Mouse (Mus musculus) embryonic fibroblast, embryonic 13.5 days (primary cell): ENCODE data around the gene Tns2. TPM values are rescaled to one million over a fixed set of nuclear protein-coding genes. Genes with fewer than 3 reads are reported as not detected.

Source experiments
- H3K27ac ChIP-seq: 2 replicates; pipeline ENCODE4 v1.5.1; 2012; ENCODE audit warnings: low read length, control low read depth, inconsistent platforms; ENCODE audit not compliant: insufficient read depth
- H3K4me1 ChIP-seq: 2 replicates; pipeline ENCODE4 v1.6.1; 2011; ENCODE audit warnings: low read length; ENCODE audit not compliant: control insufficient read depth, insufficient read depth
- H3K4me3 ChIP-seq: 2 replicates; pipeline ENCODE4 v1.5.1; 2011; ENCODE audit warnings: mild to moderate bottlenecking, control low read depth, low read length; ENCODE audit not compliant: insufficient read depth
- CTCF ChIP-seq: IDR thresholded peaks from 2 replicates; pipeline ENCODE4 v1.5.1; 2011; ENCODE audit warnings: mild to moderate bottlenecking, control low read depth, low read length, moderate library complexity, borderline replicate concordance; ENCODE audit not compliant: insufficient read depth
- POLR2A ChIP-seq: IDR thresholded peaks from 2 replicates; pipeline ENCODE4 v1.6.1; 2011; ENCODE audit warnings: low read depth, mild to moderate bottlenecking, control low read depth, low read length, moderate library complexity
- polyA plus RNA-seq: library from polyadenylated mRNA; stranded (reverse); fragments of >200 nt; gene quantifications from 2 replicates; pipeline ENCODE4 v1.2.4, GENCODE M21; 2011; ENCODE audit warnings: low read depth; ENCODE audit not compliant: missing spikeins, insufficient read length

The Tns2 gene
- polyA plus RNA-seq, 1 experiment = 71.1 TPM

DNA sequence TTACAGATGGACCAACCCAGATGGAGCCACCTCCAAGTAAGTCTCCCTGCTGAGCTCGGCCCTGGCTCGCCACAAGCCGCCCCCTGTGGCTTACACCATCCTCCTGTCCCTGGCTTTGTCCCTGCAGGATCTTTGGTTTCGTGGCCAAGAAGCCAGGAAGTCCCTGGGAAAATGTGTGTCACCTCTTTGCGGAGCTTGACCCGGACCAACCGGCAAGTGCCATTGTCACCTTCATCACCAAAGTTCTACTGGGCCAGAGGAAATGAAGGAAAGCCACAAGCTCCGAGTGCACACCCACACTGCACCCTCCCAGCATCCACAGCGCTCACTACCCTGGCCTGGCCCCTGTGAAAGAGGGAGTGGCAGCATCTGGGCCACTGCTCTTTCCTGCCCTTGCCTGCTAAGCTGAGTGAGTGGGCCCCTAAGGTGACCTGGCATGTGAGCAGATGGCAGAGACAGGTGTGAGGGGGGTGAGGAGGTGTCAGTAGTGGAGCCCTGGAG lies 15.6 kb downstream of the Tns2 start:
- H3K27ac ChIP-seq = no peak overlapping the region

DNA sequence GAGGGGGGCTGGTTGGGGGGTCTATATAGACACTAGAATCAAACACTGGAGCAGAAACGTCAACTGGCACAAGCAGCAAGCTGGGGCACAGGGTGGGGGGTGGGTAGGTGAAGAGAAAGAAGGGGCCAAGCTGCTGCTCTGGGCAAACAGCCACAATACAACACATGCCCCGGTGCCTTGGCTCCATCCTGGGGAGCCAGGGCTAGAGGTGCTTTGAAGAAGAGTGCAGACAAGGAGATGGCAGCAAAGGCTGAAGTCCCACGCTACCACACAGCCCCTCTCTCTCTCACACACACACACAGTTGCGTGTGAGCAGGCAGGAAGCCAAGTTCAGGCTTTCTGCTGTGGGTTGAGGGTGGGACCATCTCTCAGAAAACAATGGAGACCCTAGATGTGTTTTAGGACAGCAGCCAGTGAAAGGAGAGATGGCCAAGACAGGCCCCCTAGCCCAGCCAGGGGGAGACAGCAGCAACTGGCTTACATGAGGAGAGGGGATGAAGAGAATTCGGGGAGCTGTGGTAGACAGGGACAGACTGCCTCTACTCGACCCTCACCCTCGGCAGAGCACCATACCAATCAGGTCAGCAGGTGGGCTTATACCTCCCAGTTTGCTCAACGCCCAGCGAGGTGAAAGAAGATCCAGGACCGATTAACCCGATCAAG lies 16.7 kb downstream of the Tns2 start:
- TF ChIP-seq POLR2A = peak; percentile 1; the same call in 1 of the 2 replicates
- no peak for TF ChIP-seq CTCF
- Histone ChIP-seq H3K4me3 (no peak overlapping the region), H3K27ac (no peak overlapping the region), H3K4me1 (no peaks in the 10 kb centered on the region)

More for the DNA sequence above, 15.6 kb downstream of the Tns2 start:
- Histone ChIP-seq H3K4me3 (no peak overlapping the region), H3K4me1 (no peaks in the 10 kb centered on the region)
- no peak for TF ChIP-seq POLR2A
- no peak for TF ChIP-seq CTCF

DNA sequence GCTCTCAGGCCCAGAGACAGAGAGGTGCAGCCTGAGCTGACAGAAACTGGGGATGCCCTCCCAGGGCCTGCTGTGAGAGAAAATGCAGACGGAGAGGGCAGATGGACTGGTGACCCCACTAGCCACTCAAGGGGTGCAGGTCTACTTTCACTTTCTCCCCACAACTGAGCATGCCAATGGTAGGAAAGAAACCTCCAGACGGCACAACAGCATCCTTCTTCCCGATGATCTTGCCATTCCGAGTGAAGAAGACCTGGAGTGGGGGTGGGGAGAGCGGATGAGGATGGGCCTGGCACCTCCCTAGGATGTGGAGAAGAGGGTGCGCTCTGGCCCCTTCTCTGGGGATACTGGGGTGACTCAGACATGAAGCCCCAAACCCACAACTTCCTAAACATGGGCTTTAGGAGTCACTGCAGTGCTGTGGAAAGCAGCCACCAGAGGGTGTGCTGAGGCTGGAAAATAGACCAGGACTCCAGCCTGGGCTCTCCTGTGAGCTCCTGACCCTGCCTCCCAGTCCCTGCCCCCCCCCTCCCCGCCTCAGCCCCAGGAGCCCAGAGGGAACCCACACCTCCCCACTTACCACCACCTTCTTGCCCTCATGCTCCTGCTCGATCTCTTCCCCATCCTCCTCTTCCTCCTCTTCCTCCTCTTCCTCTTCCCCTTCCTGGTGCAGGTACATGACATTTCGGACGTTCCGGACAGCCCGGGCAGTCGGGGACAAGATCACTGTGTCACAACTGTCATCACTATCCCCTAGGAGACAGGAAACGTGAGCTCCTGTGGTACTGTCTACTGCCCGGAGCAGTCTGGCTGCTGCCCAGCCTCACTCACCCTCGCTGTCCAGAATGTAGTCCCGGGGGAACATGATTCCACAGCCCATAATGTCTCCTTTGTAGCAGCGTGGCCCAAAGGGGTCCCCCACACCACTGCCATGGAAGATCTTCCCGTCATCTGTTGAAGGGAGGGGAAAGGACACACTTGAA lies 17.5 kb downstream of the Tns2 start:
- no peak overlapping the region for H3K27ac ChIP-seq
- no peak overlapping the region for H3K4me3 ChIP-seq
- TF ChIP-seq POLR2A = no peak
- peak; percentile 68; the same call in 1 of the 2 replicates for TF ChIP-seq CTCF
- no peaks in the 10 kb centered on the region for H3K4me1 ChIP-seq

DNA sequence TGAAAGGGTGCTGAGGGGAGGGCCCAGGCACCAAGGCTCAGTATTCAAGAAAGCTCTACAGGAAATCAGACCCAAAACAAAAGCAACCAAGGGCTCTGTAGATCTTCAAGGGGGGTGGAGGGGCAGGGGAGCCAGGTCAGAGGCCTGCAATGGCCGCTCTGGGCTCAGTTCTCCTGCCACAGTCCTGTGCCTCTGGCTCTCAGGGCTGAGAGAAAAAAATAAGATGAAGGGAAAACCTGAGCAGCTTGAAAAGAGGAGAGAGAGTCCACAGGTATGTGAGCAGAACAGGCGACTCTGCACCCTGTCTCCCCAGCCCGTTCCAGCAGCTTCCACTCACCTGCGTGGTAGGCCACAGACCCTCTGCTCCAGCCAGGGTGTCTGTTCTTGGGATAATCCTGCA lies 18.4 kb downstream of the Tns2 start:
- H3K4me3 ChIP-seq = no peak overlapping the region
- no peak overlapping the region for H3K27ac ChIP-seq
- H3K4me1 ChIP-seq = no peaks in the 10 kb centered on the region
- TF ChIP-seq CTCF (no peak), POLR2A (no peak)

DNA sequence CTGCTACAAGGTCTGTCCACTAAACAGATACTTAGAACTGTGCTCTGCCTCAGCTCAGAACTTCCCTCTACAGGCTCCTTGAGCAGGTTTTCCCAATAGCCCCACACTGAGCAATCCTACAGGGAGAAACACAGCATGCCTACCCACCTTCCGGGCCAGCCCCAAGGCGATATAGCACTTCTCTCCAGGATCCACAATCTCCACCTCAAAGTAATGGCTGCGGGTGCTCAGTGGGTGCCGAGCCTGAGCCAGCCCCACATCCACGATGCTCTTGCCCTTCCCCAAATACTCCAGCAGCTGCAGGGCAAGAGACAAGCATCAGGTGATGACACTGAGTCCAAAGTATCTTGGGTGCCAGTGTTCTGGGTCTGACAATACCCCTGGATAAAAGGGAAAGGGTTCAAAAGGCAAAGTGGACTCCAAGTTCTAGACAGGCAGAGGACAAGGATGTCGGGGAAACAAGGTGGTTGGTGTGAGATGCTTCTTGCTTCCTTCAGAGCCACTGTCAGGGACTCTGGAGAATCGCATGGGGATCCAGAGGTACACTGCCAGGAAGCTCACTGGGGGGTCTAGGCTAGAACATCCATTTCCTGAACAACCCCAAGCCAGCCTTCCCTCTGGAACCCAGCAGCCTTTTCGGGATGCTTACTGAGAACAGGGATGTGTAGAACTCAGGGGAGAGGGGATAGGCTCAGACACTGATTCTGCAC lies 19.1 kb downstream of the Tns2 start:
- Histone ChIP-seq H3K4me3 (no peak overlapping the region), H3K27ac (no peak overlapping the region), H3K4me1 (no peaks in the 10 kb centered on the region)
- TF ChIP-seq CTCF = no peak
- TF ChIP-seq POLR2A = no peak

DNA sequence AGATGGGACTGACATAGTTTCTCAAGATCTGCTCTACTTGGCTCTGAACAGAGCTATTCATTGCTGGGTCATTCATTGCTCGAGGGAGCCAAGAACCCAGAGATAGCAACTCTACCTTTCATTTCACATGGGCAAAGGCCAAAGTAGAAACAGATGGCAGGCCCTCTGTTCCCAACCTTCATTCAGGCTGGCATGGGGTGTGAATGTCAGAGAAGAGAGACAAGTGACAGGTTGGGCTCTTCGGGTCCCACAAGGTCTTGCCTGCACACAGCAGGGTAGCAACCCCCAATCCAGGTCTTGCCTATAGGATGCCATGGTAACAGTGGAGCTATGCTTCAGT lies 19.6 kb downstream of the Tns2 start:
- Histone ChIP-seq H3K27ac (no peak overlapping the region), H3K4me3 (no peak overlapping the region), H3K4me1 (no peaks in the 10 kb centered on the region)
- TF ChIP-seq POLR2A = no peak

DNA sequence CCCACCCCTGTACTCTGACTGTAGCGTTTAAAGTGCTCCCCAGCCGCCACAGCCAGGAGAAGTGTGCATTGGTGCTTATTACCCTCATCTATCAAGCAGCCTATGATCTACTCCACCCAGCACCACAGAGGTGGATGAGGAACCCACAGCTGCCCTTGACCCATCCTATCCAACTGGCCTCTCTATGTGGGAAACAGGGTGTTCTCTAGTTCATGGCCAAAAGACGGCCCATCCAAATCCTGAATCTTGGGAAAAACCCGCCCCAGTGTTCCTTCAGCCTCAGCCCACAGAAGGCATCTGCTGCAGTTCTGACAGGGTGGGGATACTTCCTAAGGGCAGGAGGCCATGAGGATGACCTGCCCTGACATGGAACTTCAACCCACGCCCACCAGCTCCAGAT lies 20.3 kb downstream of the Tns2 start:
- Histone ChIP-seq H3K4me1 (no peaks in the 10 kb centered on the region), H3K27ac (no peak overlapping the region), H3K4me3 (no peak overlapping the region)
- TF ChIP-seq POLR2A (no peak), CTCF (no peak)

DNA sequence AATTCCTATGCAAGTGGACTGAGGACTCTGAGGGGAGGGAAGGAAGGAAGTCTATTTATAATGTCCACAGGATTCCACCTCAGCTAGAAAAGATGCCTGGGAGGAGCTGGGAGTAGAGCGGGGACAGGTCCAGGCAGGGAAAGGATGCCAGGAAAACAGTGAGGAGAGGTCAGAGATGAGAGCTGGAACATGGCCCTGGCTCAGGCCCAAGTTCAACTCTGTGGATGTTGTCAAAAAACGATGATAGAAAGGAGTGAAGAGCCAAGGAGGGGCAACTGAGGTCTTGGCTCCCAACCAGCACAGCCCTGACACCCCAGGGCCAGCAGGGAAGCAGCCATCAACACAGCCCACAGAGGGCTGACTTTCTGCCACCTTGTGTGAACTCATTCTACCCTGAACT lies 26.1 kb downstream of the Tns2 start:
- no peak overlapping the region for H3K27ac ChIP-seq
- peaks cover 3% of the 10 kb centered on the region; the same call in 1 of the 2 replicates for H3K4me1 ChIP-seq
- H3K4me3 ChIP-seq = no peak overlapping the region
- TF ChIP-seq POLR2A = no peak
- TF ChIP-seq CTCF = no peak

DNA sequence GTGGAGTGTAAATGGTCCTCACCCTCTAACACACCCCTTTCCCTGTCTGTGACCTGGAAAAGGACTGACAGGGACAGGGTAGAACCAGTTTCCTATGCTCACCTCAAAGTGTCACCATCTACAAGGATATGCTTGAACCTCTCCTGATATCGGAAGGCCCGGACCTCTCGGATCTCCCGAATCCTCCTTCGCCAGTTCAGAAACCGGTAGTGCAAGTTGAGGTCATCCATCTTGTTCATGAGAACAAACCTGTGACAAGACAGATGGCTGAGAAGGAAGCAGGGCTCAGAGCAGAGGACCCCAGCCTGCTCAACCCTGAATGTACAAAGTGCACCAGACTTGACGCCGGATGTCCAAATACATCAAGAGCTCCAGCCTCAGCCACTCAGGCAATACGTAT lies 33.1 kb downstream of the Tns2 start:
- Histone ChIP-seq H3K27ac (no peak overlapping the region), H3K4me3 (no peak overlapping the region)

More for the DNA sequence above, 33.1 kb downstream of the Tns2 start:
- no peak for TF ChIP-seq CTCF
- TF ChIP-seq POLR2A = no peak
- H3K4me1 ChIP-seq = no peaks in the 10 kb centered on the region
